Mouse (Mus musculus) gastrocnemius, postnatal 36 days (tissue): ENCODE results near the gene Serpinf2. TPM values are rescaled to one million over a fixed set of nuclear protein-coding genes. Genes with fewer than 3 reads are reported as not detected.
A peak's percentile ranks its signal among the peaks of the same experiment; 100 is the strongest.

ENCODE experiments used
- DNase-seq, 2 experiments: peaks; one replicate each; pipeline ENCODE4 v3.0.0; 2022
- intact Hi-C: fragments of 180-260 bp; cut with DNase I; formaldehyde crosslinking; loops from one replicate; pipeline ENCODE4 v1.15.1; 2025
- long read RNA-seq, 2 experiments: library from polyadenylated mRNA; stranded (forward); transcript quantifications; one replicate each; pipeline ENCODE4 v2.0.0; 2021
- total RNA-seq, 2 experiments: library from RNA; stranded (reverse); gene quantifications; 2 replicates each; pipeline ENCODE4 v1.2.3; 2021

Serpinf2 gene
- total RNA-seq: not detected
- long read RNA-seq, experiment 1: 0 reads
- long read RNA-seq, experiment 2: 0 reads

- intact Hi-C loops: no loop called here
- no peak for DNase-seq
Measured at GRCm38 (mm10) chr11:75439363-75439762, at the start of gene Serpinf2. Gene Serpinf2, minus strand, starts transcription at chr11:75439591.

GRCm38 (mm10) chr11:75487496-75487895 lies 48.1 kb upstream of the Serpinf2 start:
- intact Hi-C loops: no loop called here
- DNase-seq: no peak

GRCm38 (mm10) chr11:75486601-75487285 lies 47.4 kb upstream of the Serpinf2 start, which contains the start of gene Prpf8:
Gene Prpf8, plus strand, starts transcription at chr11:75486816.
- intact Hi-C loops: no loop called here
- DNase-seq: peak; percentile 93 to 96

GRCm38 (mm10) chr11:75486192-75486591 lies 46.8 kb upstream of the Serpinf2 start:
- no peak for DNase-seq
- intact Hi-C loops: no loop called here

- intact Hi-C loops: no loop called here
- no peak for DNase-seq
Measured at GRCm38 (mm10) chr11:75473376-75473775, 34.0 kb upstream of the Serpinf2 start.

- no peak for DNase-seq
- intact Hi-C loops: no loop called here
Measured at GRCm38 (mm10) chr11:75472469-75473081, 33.2 kb upstream of the Serpinf2 start.

GRCm38 (mm10) chr11:75470675-75471074 lies 31.3 kb upstream of the Serpinf2 start:
- DNase-seq: no peak
- intact Hi-C loops: no loop called here

- intact Hi-C loops: loop anchor here (5.0 kb wide), 1 partner anchor 33 kb away; no protein-coding TSS in a partner anchor
- no peak for DNase-seq
Measured at GRCm38 (mm10) chr11:75469261-75469660, 29.9 kb upstream of the Serpinf2 start.

- no peak for DNase-seq
- intact Hi-C loops: loop anchor here (5.0 kb wide), 1 partner anchor 34 kb away; no protein-coding TSS in a partner anchor
Measured at GRCm38 (mm10) chr11:75468410-75468809, 29.0 kb upstream of the Serpinf2 start.

GRCm38 (mm10) chr11:75467512-75468215 lies 28.3 kb upstream of the Serpinf2 start:
- intact Hi-C loops: loop anchor here (5.0 kb wide), 1 partner anchor 35 kb away; no protein-coding TSS in a partner anchor
- DNase-seq: peak; percentile 64 to 68

- intact Hi-C loops: loop anchor here (5.0 kb wide), 1 partner anchor 35 kb away; no protein-coding TSS in a partner anchor
- no peak for DNase-seq
Measured at GRCm38 (mm10) chr11:75466731-75467505, 27.5 kb upstream of the Serpinf2 start.

GRCm38 (mm10) chr11:75465051-75465450 lies 25.7 kb upstream of the Serpinf2 start:
- no peak for DNase-seq
- intact Hi-C loops: loop anchor here (5.0 kb wide), 1 partner anchor 37 kb away; no protein-coding TSS in a partner anchor

GRCm38 (mm10) chr11:75464417-75464816 lies 25.0 kb upstream of the Serpinf2 start:
- intact Hi-C loops: no loop called here
- no peak for DNase-seq

GRCm38 (mm10) chr11:75463624-75464023 lies 24.2 kb upstream of the Serpinf2 start:
- intact Hi-C loops: no loop called here
- no peak for DNase-seq

GRCm38 (mm10) chr11:75462865-75463336 lies 23.5 kb upstream of the Serpinf2 start:
- intact Hi-C loops: no loop called here

GRCm38 (mm10) chr11:75462253-75462783 lies 22.9 kb upstream of the Serpinf2 start:
- intact Hi-C loops: no loop called here
- DNase-seq: peak; percentile 85 to 92

More at GRCm38 (mm10) chr11:75462865-75463336, 23.5 kb upstream of the Serpinf2 start:
- DNase-seq: peak; percentile 86 to 96

- intact Hi-C loops: no loop called here
- no peak for DNase-seq
Measured at GRCm38 (mm10) chr11:75461743-75462252, 22.4 kb upstream of the Serpinf2 start.

- intact Hi-C loops: no loop called here
- DNase-seq: peak; percentile 98 to 100
Measured at GRCm38 (mm10) chr11:75460844-75461742, 21.7 kb upstream of the Serpinf2 start, which contains the start of gene Tlcd2. Gene Tlcd2, plus strand, starts transcription at chr11:75461715.
